ENCODE assay signal across 12 mouse cellular contexts in genomic region chr1:23214462-23215158, GRCm38 (mm10).
DNase-seq lines count a peak whose midpoint lies in the region; ATAC-seq and TF ChIP-seq lines count a peak whose summit lies in the region.
"Had no signal": no experiment of that assay in that cellular context is flagged by ENCODE, and none has a peak within 500 bp of the region (broad histone marks: within the 10 kb centered on the region; RNA-seq: fewer than 3 reads in every experiment).

No protein-coding gene starts in this region.

- DNase-seq in urinary bladder, postnatal 14 days (ENCODE audit: low spot score): peak; percentile 30
- no peak for DNase-seq in urinary bladder, adult 2 months (ENCODE audit: low spot score)
- DNase-seq in kidney, adult 9 months: peak; percentile 18
- DNase-seq in stomach, postnatal 0 days (ENCODE audit: low spot score): no peak
- no peak for DNase-seq in limb, embryonic 10.5 days (ENCODE audit: low spot score)
- DNase-seq in adrenal gland, adult 18-20 months (ENCODE audit: low spot score in 2 of 2): no peak
- DNase-seq: thymus, postnatal 14 days had no signal

- no peak for ATAC-seq in hindbrain, embryonic 15.5 days (ENCODE audit: low FRiP score, low read depth)
- ATAC-seq in hindbrain, embryonic 12.5 days (ENCODE audit: low FRiP score): no peak
- no peak for ATAC-seq in stomach, postnatal 0 days (ENCODE audit: low FRiP score, low TSS enrichment)
- ATAC-seq: liver, embryonic 12.5 days had no signal

- H3K9ac ChIP-seq in hindbrain, embryonic 15.5 days: no peak overlapping the region
- no peak overlapping the region for H3K9ac ChIP-seq in hindbrain, embryonic 12.5 days
- no peak overlapping the region for H3K9ac ChIP-seq in stomach, postnatal 0 days (ENCODE audit: low read length)
- H3K9ac ChIP-seq: heart, embryonic 13.5 days; liver, embryonic 12.5 days had no signal

- no peak for TF ChIP-seq CTCF in stomach, postnatal 0 days (IDR thresholded peaks at IDR 0.05; ENCODE audit: low read depth)

- H3K4me3 ChIP-seq in hindbrain, embryonic 15.5 days: no peak overlapping the region
- H3K4me3 ChIP-seq in hindbrain, embryonic 12.5 days: no peak overlapping the region
- H3K4me3 ChIP-seq in stomach, postnatal 0 days (ENCODE audit: low read depth, low read length): no peak overlapping the region
- H3K4me3 ChIP-seq in limb, embryonic 10.5 days: no peak overlapping the region
- H3K4me3 ChIP-seq: heart, embryonic 13.5 days; liver, embryonic 12.5 days had no signal

- 63% methylated on average over 13 of the region's 13 CpGs for WGBS in hindbrain, embryonic 15.5 days
- 78% methylated on average over 13 of the region's 13 CpGs for WGBS in hindbrain, embryonic 12.5 days
- 64% methylated on average over 13 of the region's 13 CpGs for WGBS in stomach, postnatal 0 days
- WGBS in limb, embryonic 10.5 days: 85% methylated on average over 13 of the region's 13 CpGs

- H3K9me3 ChIP-seq in hindbrain, embryonic 15.5 days: no peaks in the 10 kb centered on the region
- H3K9me3 ChIP-seq in hindbrain, embryonic 12.5 days (replicated peaks): no peaks in the 10 kb centered on the region
- H3K9me3 ChIP-seq in stomach, postnatal 0 days (ENCODE audit: control insufficient read depth, low read length): no peaks in the 10 kb centered on the region
- no peaks in the 10 kb centered on the region for H3K9me3 ChIP-seq in limb, embryonic 10.5 days (replicated peaks)
- H3K9me3 ChIP-seq: G1E; liver, embryonic 12.5 days had no signal

- H3K4me1 ChIP-seq in hindbrain, embryonic 15.5 days (replicated peaks): no peaks in the 10 kb centered on the region
- no peaks in the 10 kb centered on the region for H3K4me1 ChIP-seq in hindbrain, embryonic 12.5 days
- H3K4me1 ChIP-seq in stomach, postnatal 0 days (replicated peaks; ENCODE audit: control insufficient read depth, insufficient read depth): no peaks in the 10 kb centered on the region
- no peaks in the 10 kb centered on the region for H3K4me1 ChIP-seq in limb, embryonic 10.5 days
- H3K4me1 ChIP-seq: heart, embryonic 13.5 days; liver, embryonic 12.5 days had no signal

- TF ChIP-seq EP300 in stomach, postnatal 0 days (optimal IDR thresholded peaks at IDR 0.05): no peak

- 0 out of 2 replicates have a peak overlapping the region, but pooled peaks have one; percentile 14 for H3K4me2 ChIP-seq in hindbrain, embryonic 15.5 days
- H3K4me2 ChIP-seq in hindbrain, embryonic 12.5 days (replicated peaks): no peak overlapping the region
- H3K4me2 ChIP-seq in stomach, postnatal 0 days (replicated peaks; ENCODE audit: low read depth): no peak overlapping the region
- H3K4me2 ChIP-seq: heart, embryonic 13.5 days; liver, embryonic 12.5 days had no signal

- no peaks in the 10 kb centered on the region for H3K27me3 ChIP-seq in hindbrain, embryonic 15.5 days
- H3K27me3 ChIP-seq in hindbrain, embryonic 12.5 days: no peaks in the 10 kb centered on the region
- no peaks in the 10 kb centered on the region for H3K27me3 ChIP-seq in stomach, postnatal 0 days (ENCODE audit: control insufficient read depth, insufficient read depth, low read length)
- no peaks in the 10 kb centered on the region for H3K27me3 ChIP-seq in limb, embryonic 10.5 days (ENCODE audit: low read depth, poor library complexity, severe bottlenecking)
- H3K27me3 ChIP-seq: heart, embryonic 13.5 days; liver, embryonic 12.5 days had no signal

- no peaks in the 10 kb centered on the region for H3K36me3 ChIP-seq in hindbrain, embryonic 15.5 days
- no peaks in the 10 kb centered on the region for H3K36me3 ChIP-seq in hindbrain, embryonic 12.5 days
- H3K36me3 ChIP-seq in stomach, postnatal 0 days (ENCODE audit: control insufficient read depth, insufficient read depth, low read length): no peaks in the 10 kb centered on the region
- no peaks in the 10 kb centered on the region for H3K36me3 ChIP-seq in limb, embryonic 10.5 days
- H3K36me3 ChIP-seq: G1E; heart, embryonic 13.5 days; liver, embryonic 12.5 days had no signal

- no peak overlapping the region for H3K27ac ChIP-seq in hindbrain, embryonic 15.5 days (replicated peaks)
- no peak overlapping the region for H3K27ac ChIP-seq in hindbrain, embryonic 12.5 days
- H3K27ac ChIP-seq in stomach, postnatal 0 days (replicated peaks): no peak overlapping the region
- H3K27ac ChIP-seq in limb, embryonic 10.5 days: no peak overlapping the region
- H3K27ac ChIP-seq: heart, embryonic 13.5 days; liver, embryonic 12.5 days had no signal

Comparison
In these comparisons a context has a peak if more than half of its experiments do, and no peak if none do; other contexts are left out.
1. DNase-seq: peak in urinary bladder, postnatal 14 days (single experiment) and kidney, adult 9 months (single experiment); none in urinary bladder, adult 2 months (single experiment), stomach, postnatal 0 days (single experiment), limb, embryonic 10.5 days (single experiment) and adrenal gland, adult 18-20 months (0 of 2).